Mouse (Mus musculus): ENCODE measurements around the gene Glp2r. TPM values are rescaled to one million over a fixed set of nuclear protein-coding genes. Genes with fewer than 3 reads are reported as not detected.

The Glp2r gene
- total RNA-seq, 2 experiments from 2014 or later: 0.18 to 0.27 TPM

GRCm38 (mm10) chr11:67638401-67638800 lies 132.6 kb downstream of the Glp2r start:
- DNase-seq (ENCODE audit: low spot score in 2 of 2): no peak

GRCm38 (mm10) chr11:67636905-67637586 lies 133.9 kb downstream of the Glp2r start:
- no peak for DNase-seq (ENCODE audit: low spot score in 2 of 2)

GRCm38 (mm10) chr11:67636201-67636600 lies 134.8 kb downstream of the Glp2r start:
- DNase-seq (ENCODE audit: low spot score in 2 of 2): no peak

GRCm38 (mm10) chr11:67633620-67634229 lies 137.2 kb downstream of the Glp2r start:
- no peak for DNase-seq (ENCODE audit: low spot score in 2 of 2)

GRCm38 (mm10) chr11:67632906-67633305 lies 138.0 kb downstream of the Glp2r start:
- no peak for DNase-seq (ENCODE audit: low spot score in 2 of 2)

GRCm38 (mm10) chr11:67628522-67628921 lies 142.4 kb downstream of the Glp2r start:
- DNase-seq (ENCODE audit: low spot score in 2 of 2): no peak

GRCm38 (mm10) chr11:67627179-67627578 lies 143.8 kb downstream of the Glp2r start:
- no peak for DNase-seq (ENCODE audit: low spot score in 2 of 2)

- no peak for DNase-seq (ENCODE audit: low spot score in 2 of 2)
Measured at GRCm38 (mm10) chr11:67622340-67622739, 148.6 kb downstream of the Glp2r start.

- no peak for DNase-seq (ENCODE audit: low spot score in 2 of 2)
Measured at GRCm38 (mm10) chr11:67616557-67617239, 154.3 kb downstream of the Glp2r start.

GRCm38 (mm10) chr11:67612158-67612839 lies 158.7 kb downstream of the Glp2r start:
- DNase-seq (ENCODE audit: low spot score in 2 of 2): no peak

Other genes with a start within 250 kb of the Glp2r start
- under 1 TPM in 1 of 2 experiments, not detected in 1; 0.44 TPM for gene Rcvrn, start 75.8 kb downstream of the Glp2r start, total RNA-seq (2021)
- gene Gsg1l2, start 3.5 kb upstream of the Glp2r start, total RNA-seq (2021): not detected
- gene Dhrs7c, start 27.0 kb upstream of the Glp2r start, total RNA-seq (2021): 100 to 1,000 TPM; 312 to 366 TPM
- gene Usp43, start 151.0 kb upstream of the Glp2r start, total RNA-seq (2021): 1 to 10 TPM; 1.5 to 1.7 TPM
- gene Cfap52, start 194.5 kb upstream of the Glp2r start, total RNA-seq (2021): 1 to 10 TPM; 4.7 to 5.2 TPM
- 10 to 100 TPM; 26.4 to 26.9 TPM for gene Stx8, start 195.0 kb upstream of the Glp2r start, total RNA-seq (2021)

Data from gastrocnemius, postnatal 4 days (tissue).